Mouse (Mus musculus): ENCODE data around the gene Gm8237.
"Not testable (repeated sequence)": the region's sequence is repeated elsewhere in the genome, so short reads cannot be mapped to it uniquely, and the experiment has no call there.

DNA sequence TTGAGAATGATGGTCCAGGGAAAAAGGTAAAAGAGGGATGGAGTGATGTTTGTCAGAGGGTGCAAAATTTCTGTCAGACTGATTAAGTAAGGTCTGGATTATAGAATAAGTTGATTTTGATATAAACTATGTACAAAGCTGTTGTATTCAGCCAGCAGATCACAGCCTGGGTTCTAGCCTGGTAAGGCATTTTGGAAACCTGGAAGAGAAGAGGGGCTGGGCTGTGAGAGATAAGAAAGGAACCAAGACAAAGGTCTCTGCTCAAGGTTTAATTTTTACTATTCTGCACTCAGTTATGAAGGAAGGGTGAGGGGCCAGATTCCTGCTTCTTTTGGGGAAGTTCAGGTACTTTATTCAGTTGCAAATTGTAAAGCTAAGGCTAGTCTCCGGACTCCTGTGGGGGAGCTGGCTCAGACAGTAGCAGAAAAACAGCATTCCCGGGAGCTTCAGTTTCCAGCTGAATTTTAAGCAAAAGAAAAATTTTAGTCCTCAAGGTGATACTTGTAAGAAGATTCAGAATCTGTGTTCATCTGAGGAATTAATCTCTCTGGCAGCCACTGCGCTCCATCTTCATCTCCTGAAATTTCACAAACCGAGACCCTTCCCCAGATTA is 38.3 kb upstream of the Gm8237 start:
- not testable (repeated sequence) for TF ChIP-seq GATA1, TAL1 (IDR thresholded peaks at IDR 0.05; ENCODE audit: low read length)

Measured in erythroblast, embryonic 14.5 days (primary cell).